Mouse (Mus musculus) testis, adult 2 months (tissue): ENCODE results near the gene A930004D18Rik.

Experiments used
- CTCF ChIP-seq: fragments of 200-500 bp; IDR thresholded peaks from 2 replicates; pipeline ENCODE4 v1.5.1; 2012; ENCODE audit warnings: low read depth, mild to moderate bottlenecking, inconsistent platforms, low read length, moderate library complexity; ENCODE audit not compliant: control insufficient read depth, insufficient read depth, insufficient replicate concordance
- POLR2A ChIP-seq: fragments of 200-500 bp; IDR thresholded peaks from 2 replicates; pipeline ENCODE4 v1.6.1; 2012; ENCODE audit warnings: low read depth, mild to moderate bottlenecking, inconsistent platforms, low read length, moderate library complexity; ENCODE audit not compliant: control insufficient read depth

- TF ChIP-seq POLR2A (no peak), CTCF (no peak)
Measured at GRCm38 (mm10) chr2:18051831-18052170, 14.3 kb upstream of the A930004D18Rik start.
